Comparison of ENCODE assay signal across 8 mouse cellular contexts in genomic region chr10:76468203-76469162, GRCm38 (mm10). TPM values are rescaled to one million over a fixed set of nuclear protein-coding genes. Genes with fewer than 3 reads are reported as not detected.
DNase-seq lines count a peak whose midpoint lies in the region; ATAC-seq lines count a peak whose summit lies in the region.

Gene Mcm3ap (plus strand): TSS chr10:76468927.
Gene Ybey (minus strand): TSS chr10:76469114.

- H3K9me3 ChIP-seq in heart, embryonic 14.5 days (ENCODE audit: control insufficient read depth, low read length), result no peaks in the 10 kb centered on the region
- no peaks in the 10 kb centered on the region for H3K9me3 ChIP-seq in liver, embryonic 13.5 days (replicated peaks)
- no peaks in the 10 kb centered on the region for H3K9me3 ChIP-seq in stomach, embryonic 16.5 days (replicated peaks; ENCODE audit: control insufficient read depth, low read length)

- no peaks in the 10 kb centered on the region for H3K27me3 ChIP-seq in heart, embryonic 14.5 days (ENCODE audit: control insufficient read depth, insufficient read depth, low read length)
- no peaks in the 10 kb centered on the region for H3K27me3 ChIP-seq in liver, embryonic 13.5 days
- no peaks in the 10 kb centered on the region for H3K27me3 ChIP-seq in stomach, embryonic 16.5 days (ENCODE audit: control insufficient read depth, insufficient read depth, low read length)

- peak within 1 kb of the TSS; percentile 53 for H3K27ac ChIP-seq in brown adipose tissue, adult 24 weeks (replicated peaks; ENCODE audit: low read depth, low read length)
- peak within 1 kb of the TSS; percentile 80 to 85 for H3K27ac ChIP-seq in heart, embryonic 14.5 days (replicated peaks in 1 of 2; ENCODE audit: control insufficient read depth in 1 of 2, insufficient read depth in 1 of 2, low read depth in 2 of 2, low read length in 2 of 2)
- H3K27ac ChIP-seq in liver, embryonic 13.5 days, result peak within 1 kb of the TSS; percentile 92
- H3K27ac ChIP-seq in stomach, embryonic 16.5 days (ENCODE audit: low read length), result peak within 1 kb of the TSS; percentile 71

- WGBS in heart, embryonic 14.5 days, result 1% methylated on average over 55 of the region's 55 CpGs
- WGBS in liver, embryonic 13.5 days (ENCODE audit: insufficient replicate concordance), result under 1% methylated on average over 55 of the region's 55 CpGs
- WGBS in stomach, embryonic 16.5 days, result 1% methylated on average over 55 of the region's 55 CpGs

- ATAC-seq in heart, embryonic 14.5 days (ENCODE audit: insufficient number of reproducible peaks, insufficient read depth, low FRiP score, low read depth), result peak; percentile 81
- peak; percentile 97 for ATAC-seq in liver, embryonic 13.5 days (ENCODE audit: low read depth)
- ATAC-seq in stomach, embryonic 16.5 days (ENCODE audit: insufficient read depth, low FRiP score), result peak; percentile 93

- H3K9ac ChIP-seq in heart, embryonic 14.5 days (ENCODE audit: low read length), result peak within 1 kb of the TSS; percentile 94
- peak within 1 kb of the TSS; percentile 89 for H3K9ac ChIP-seq in liver, embryonic 13.5 days
- H3K9ac ChIP-seq in stomach, embryonic 16.5 days (ENCODE audit: low read length), result peak within 1 kb of the TSS; percentile 95

- H3K36me3 ChIP-seq in heart, embryonic 14.5 days (ENCODE audit: control insufficient read depth, insufficient read depth, low read length), result peaks cover 35% of the 10 kb centered on the region
- H3K36me3 ChIP-seq in liver, embryonic 13.5 days, result peaks cover 35% of the 10 kb centered on the region
- H3K36me3 ChIP-seq in stomach, embryonic 16.5 days (ENCODE audit: control insufficient read depth, insufficient read depth, low read length), result peaks cover 5% of the 10 kb centered on the region

- H3K4me1 ChIP-seq in brown adipose tissue, adult 24 weeks (ENCODE audit: control insufficient read depth, insufficient read depth, insufficient read length, low read length), result no peaks in the 10 kb centered on the region
- H3K4me1 ChIP-seq in heart, embryonic 14.5 days (ENCODE audit: control insufficient read depth in 2 of 2, insufficient read depth in 2 of 2, low read length in 2 of 2), result no peaks in the 10 kb centered on the region
- H3K4me1 ChIP-seq in liver, embryonic 13.5 days (replicated peaks), result peaks cover 29% of the 10 kb centered on the region
- peaks cover 2% of the 10 kb centered on the region; the same call in 1 of the 2 replicates for H3K4me1 ChIP-seq in stomach, embryonic 16.5 days (ENCODE audit: control insufficient read depth, insufficient read depth, low read length)

- H3K4me2 ChIP-seq in heart, embryonic 14.5 days (ENCODE audit: low read length), result peak within 1 kb of the TSS; percentile 76
- H3K4me2 ChIP-seq in liver, embryonic 13.5 days, result peak within 1 kb of the TSS; percentile 61
- H3K4me2 ChIP-seq in stomach, embryonic 16.5 days (ENCODE audit: low read depth, low read length), result peak within 1 kb of the TSS; percentile 76

- DNase-seq in CD4-positive, CD25-positive, alpha-beta regulatory T cell, adult 2 months (ENCODE audit: low read depth, low spot score), result peak; percentile 90
- DNase-seq in fibroblast of lung, adult 2 months (ENCODE audit: low read depth), result peak; percentile 59
- DNase-seq in kidney, postnatal 14 days, result peak; percentile 91
- DNase-seq in liver, embryonic 13.5 days, result peak; percentile 84
- DNase-seq in neural tube, embryonic 10.5 days (ENCODE audit: extremely low spot score, low spot score), result peak; percentile 95

- H3K4me3 ChIP-seq in brown adipose tissue, adult 24 weeks (ENCODE audit: insufficient read depth, low read depth, low read length), result peak within 1 kb of the TSS; percentile 82
- H3K4me3 ChIP-seq in heart, embryonic 14.5 days (ENCODE audit: control insufficient read depth in 1 of 2, insufficient read depth in 1 of 2, low read depth in 1 of 2, low read length in 2 of 2), result peak within 1 kb of the TSS; percentile 84 to 98
- peak within 1 kb of the TSS; percentile 86 for H3K4me3 ChIP-seq in liver, embryonic 13.5 days (replicated peaks)
- peak within 1 kb of the TSS; percentile 91 for H3K4me3 ChIP-seq in stomach, embryonic 16.5 days (replicated peaks; ENCODE audit: low read length)

RNA-seq across cellular contexts. Expression of gene Mcm3ap, which starts in this region (rescaled TPM):
- polyA plus RNA-seq in brown adipose tissue, adult 24 weeks (2012; ENCODE audit: insufficient read depth, insufficient read length, missing spikeins), result 17.3 and 20.4 TPM in 2 replicates
- 41.3 and 46.8 TPM in 2 replicates for polyA plus RNA-seq in heart, embryonic 14.5 days (2014; fragmentation: Nextera tagmentation; extraction: Ambion mirVana)
- 25.2 and 26.5 TPM in 2 replicates for polyA plus RNA-seq in liver, embryonic 13.5 days (2015; fragmentation: Nextera tagmentation; extraction: Ambion mirVana)
- polyA plus RNA-seq in stomach, embryonic 16.5 days (2015; fragmentation: Nextera tagmentation; extraction: Ambion mirVana), result 38.3 and 49.3 TPM in 2 replicates

RNA-seq across cellular contexts. Expression of gene Ybey, which starts in this region (rescaled TPM):
- 2.1 and 2.9 TPM in 2 replicates for polyA plus RNA-seq in brown adipose tissue, adult 24 weeks (2012; ENCODE audit: insufficient read depth, insufficient read length, missing spikeins)
- polyA plus RNA-seq in heart, embryonic 14.5 days (2014; fragmentation: Nextera tagmentation; extraction: Ambion mirVana), result 3.7 and 5.0 TPM in 2 replicates
- polyA plus RNA-seq in liver, embryonic 13.5 days (2015; fragmentation: Nextera tagmentation; extraction: Ambion mirVana), result 3.3 and 4.2 TPM in 2 replicates
- polyA plus RNA-seq in stomach, embryonic 16.5 days (2015; fragmentation: Nextera tagmentation; extraction: Ambion mirVana), result 5.6 and 6.1 TPM in 2 replicates

Comparison
In these comparisons a context has a peak if more than half of its experiments do, and no peak if none do; other contexts are left out.
1. Peak in every context shown above with its lines: DNase-seq, ATAC-seq, H3K4me3 ChIP-seq and H3K27ac ChIP-seq.